Mouse (Mus musculus) c-Kit-positive CD71-positive TER-119-negative erythroid progenitor cells, embryonic 14.5 days (primary cell): Measurements from ENCODE around the gene Abcg1.

Source experiments
- DNase-seq: peaks from one replicate; pipeline ENCODE4 v3.0.0-alpha.2; 2013; ENCODE audit warnings: low read depth

Gene Abcg1

GRCm38 (mm10) chr17:31042751-31043150 is 14.7 kb upstream of the Abcg1 start:
- DNase-seq, result no peak

GRCm38 (mm10) chr17:31057891-31058744 is 643 bp downstream of the Abcg1 start:
- DNase-seq, result no peak

GRCm38 (mm10) chr17:31058745-31059085 is 1.2 kb downstream of the Abcg1 start:
- DNase-seq, result no peak

- no peak for DNase-seq
Measured at GRCm38 (mm10) chr17:31060196-31060587, 2.7 kb downstream of the Abcg1 start.

DNA sequence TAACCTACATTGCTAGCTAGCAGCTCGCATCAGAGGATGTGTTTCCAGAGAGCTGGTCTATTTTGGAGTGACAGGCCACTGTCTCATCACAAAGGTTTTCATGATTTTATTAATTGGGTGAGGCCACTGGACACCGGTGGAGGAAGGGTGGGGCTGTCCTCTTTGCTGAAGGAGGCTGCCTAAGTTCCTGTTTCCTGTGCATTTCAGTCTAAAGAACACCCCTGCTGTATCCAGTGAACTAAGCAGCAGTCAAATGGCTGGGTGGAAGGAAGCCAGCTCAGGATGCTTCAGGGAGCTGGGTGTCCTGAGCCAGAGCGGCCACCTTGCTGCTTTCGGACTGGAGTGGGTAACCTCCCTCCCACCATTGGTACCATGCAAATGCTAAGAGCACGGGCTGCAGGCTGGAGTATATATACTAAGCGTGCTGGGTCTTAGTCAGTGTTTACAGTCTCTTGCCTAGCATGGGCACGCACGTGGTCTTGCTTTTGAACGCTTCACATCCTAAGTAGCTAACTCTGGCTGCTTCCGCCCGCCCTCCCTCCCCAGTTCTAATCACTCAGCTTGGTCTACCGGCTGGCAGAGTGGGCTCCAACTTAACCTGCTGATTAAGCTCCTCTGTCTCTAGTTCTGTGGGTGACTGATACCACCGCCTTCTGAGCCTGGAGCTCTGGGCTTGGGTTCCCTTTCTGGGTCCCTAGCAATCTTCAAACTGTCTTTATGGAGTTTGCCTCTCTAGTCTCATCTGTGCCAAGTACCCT is 3.3 kb downstream of the Abcg1 start:
- no peak for DNase-seq

- DNase-seq, result no peak
Measured at GRCm38 (mm10) chr17:31061346-31062095, 4.0 kb downstream of the Abcg1 start.

DNA sequence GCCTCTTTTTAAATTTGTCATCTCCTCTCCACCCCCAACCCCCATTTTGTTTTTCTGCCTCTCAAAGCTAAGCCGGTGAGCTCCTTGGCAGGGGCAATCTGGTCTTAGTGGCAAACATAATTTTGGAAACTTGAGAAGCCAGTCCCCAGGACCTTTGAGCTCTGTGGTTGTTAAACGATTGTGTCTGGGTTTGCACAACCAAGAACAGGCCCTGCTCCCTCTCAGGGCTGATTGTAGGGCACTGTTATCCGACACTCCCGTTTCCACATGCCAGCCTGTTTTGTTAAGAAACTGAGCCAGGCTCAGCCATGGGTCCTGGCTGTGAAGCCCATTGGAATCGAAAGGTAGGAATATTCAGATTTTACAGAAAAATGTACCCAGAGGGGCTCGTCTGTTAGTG is 8.6 kb downstream of the Abcg1 start:
- DNase-seq, result no peak

- DNase-seq, result no peak
Measured at GRCm38 (mm10) chr17:31067051-31067450, 9.6 kb downstream of the Abcg1 start.

DNA sequence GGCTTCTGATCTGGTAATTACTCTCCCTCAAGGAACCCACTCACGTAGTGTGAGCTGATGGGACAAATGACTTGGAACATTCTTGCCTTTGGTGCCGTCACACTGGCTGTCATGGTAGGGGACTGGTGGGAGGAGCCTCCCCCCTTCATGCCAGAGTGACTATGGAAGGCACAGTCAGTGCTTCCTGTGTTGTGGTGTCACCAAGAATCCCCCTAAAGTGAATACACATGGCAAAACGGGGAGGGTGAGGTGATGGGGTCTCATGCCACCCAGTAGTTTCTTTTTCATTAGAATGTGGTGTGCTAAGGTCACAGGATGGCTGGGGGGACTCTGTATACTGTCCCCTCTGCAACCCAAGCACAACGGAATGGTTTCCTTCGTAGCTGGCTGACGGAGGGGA is 11.6 kb downstream of the Abcg1 start:
- no peak for DNase-seq

GRCm38 (mm10) chr17:31069845-31070244 is 12.4 kb downstream of the Abcg1 start:
- no peak for DNase-seq

GRCm38 (mm10) chr17:31070403-31071185 is 13.1 kb downstream of the Abcg1 start:
- no peak for DNase-seq

DNA sequence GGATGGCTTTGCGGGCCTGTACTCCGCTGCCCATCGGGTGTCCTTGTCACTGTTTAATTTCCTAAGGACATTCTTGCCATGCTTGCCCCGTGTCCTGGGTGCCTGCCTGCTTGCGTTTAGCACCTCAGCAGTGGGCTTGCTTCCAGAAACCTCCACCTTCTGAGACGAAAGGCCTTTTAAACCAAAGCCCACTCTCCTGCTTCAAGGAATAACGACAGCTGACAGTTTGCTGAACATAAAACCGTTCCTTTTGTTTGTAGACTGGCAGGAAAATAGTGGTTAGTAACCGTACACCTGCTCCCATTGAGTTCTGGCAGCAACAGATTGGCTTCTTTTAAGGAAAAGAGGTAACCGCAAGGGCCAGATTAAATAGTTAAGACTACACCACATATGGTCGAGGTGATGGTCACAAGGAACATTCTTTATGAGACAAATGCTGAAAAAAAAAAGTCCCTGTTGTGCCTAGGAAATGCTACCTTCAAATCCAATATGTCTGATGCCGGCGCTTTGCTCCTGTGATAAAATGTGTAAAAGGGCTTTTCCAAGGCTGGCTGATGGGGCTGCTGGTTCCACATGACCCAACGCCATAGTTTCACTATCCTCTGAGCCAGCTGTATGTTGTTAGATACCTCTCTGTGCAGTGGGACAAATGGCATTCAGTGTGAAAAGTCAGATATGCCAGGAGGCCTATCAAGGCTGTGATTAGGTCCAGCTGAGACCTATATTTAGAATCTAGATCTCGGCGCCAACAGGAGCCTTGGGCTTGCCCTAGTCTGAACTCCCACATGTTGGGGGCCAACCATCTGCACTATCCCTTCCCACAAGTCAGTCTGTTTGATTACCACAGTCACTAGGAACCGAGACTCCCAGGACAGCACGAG is 14.2 kb downstream of the Abcg1 start:
- DNase-seq, result no peak

GRCm38 (mm10) chr17:31072872-31073271 is 15.4 kb downstream of the Abcg1 start:
- no peak for DNase-seq

- no peak for DNase-seq
Measured at GRCm38 (mm10) chr17:31073273-31074052, 16.0 kb downstream of the Abcg1 start.

- no peak for DNase-seq
Measured at GRCm38 (mm10) chr17:31074053-31074590, 16.6 kb downstream of the Abcg1 start.

DNA sequence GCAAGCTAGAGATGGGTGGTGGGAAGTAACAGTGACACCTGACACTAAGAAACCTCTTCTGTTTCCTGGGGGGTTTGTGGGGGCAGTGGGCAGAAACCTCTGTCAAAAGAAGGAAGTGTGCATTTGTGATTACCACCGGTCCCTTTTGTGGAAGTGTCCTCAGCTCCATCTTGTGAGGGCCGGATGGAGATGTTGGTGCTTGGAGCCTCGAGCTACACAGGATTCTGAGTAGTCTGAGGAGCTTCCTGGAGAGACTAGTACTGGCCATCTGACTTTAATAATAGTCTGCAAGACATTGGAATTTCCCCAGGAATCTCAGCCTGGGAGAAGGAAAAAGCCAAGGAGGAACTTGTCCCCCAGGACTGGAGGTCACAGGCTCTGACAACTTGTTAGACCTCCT is 17.2 kb downstream of the Abcg1 start:
- no peak for DNase-seq

- DNase-seq, result no peak
Measured at GRCm38 (mm10) chr17:31075471-31075870, 18.0 kb downstream of the Abcg1 start.

DNA sequence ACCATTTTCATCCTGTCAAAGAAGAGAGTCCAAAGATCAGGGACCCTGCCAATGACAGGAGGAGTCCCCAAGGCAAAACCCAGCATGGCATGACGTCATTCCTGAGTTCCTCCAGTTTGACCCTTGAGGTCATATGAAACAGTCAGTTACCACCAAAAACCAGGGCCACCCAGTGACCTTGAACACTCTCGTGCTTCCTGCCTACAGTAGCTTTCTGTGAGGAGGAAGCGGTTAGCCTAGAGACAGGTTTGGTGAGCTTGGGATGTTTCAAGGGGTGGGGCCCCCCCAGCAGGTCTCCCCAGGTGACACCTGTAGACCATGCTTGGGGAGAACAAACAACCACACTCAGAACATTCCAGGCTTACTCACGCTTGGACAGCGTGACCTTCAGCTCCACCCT is 20.1 kb downstream of the Abcg1 start:
- no peak for DNase-seq

GRCm38 (mm10) chr17:31078581-31078980 is 21.1 kb downstream of the Abcg1 start:
- DNase-seq, result no peak
